Mouse (Mus musculus) fat pad, adult 2 months (tissue): ENCODE results near the gene Csf3r.

ENCODE experiments used
- DNase-seq: peaks from one replicate; pipeline ENCODE4 v3.0.0-alpha.2; 2011; ENCODE audit warnings: low read depth, low spot score; ENCODE audit errors: extremely low read depth

Gene Csf3r

GRCm38 (mm10) chr4:126057207-126058133 lies 33.1 kb downstream of the Csf3r start:
- DNase-seq: no peak

DNA sequence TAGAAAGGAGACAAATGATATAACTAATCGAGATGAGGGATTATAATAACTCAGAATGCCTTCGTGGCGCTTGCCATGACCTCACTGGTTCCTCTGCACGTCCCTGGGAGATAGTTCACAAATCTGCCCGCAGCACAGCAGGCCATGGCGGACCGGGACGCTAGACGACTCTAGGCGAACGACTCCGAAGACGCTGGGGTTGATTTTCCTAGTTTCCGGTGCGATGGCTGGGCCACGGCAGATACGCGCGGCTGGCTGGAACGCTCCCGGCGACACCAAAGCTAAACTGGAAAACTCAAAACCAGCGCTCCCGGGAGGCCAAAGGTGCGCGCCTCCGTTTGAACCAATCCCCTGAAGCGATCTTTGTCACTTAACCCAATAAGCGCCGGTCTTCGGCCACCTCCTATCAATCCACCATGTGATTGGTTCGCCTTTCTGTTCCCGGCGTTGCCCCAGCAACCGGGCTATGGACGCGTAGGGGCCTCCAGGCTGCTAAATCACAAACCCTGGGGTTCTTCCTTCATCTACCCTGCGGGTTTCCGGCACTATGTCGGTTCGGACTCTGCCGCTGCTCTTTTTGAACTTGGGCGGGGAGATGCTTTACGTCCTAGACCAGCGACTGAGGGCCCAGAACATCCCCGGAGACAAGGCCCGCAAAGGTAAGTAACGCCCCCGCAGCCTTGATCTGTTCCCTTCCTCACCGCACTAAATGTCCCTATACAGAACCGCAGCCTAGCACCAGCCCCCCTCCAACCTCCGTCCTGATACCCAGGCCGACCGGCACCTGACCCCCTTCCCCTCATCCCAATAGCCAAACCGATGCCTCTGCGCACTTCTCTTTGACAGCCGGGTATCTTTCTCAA lies 34.0 kb downstream of the Csf3r start, which contains the start of gene Oscp1:
Oscp1 (plus strand) TSS at position 432 of the 863 bp plus-strand sequence.
- DNase-seq: no peak

DNA sequence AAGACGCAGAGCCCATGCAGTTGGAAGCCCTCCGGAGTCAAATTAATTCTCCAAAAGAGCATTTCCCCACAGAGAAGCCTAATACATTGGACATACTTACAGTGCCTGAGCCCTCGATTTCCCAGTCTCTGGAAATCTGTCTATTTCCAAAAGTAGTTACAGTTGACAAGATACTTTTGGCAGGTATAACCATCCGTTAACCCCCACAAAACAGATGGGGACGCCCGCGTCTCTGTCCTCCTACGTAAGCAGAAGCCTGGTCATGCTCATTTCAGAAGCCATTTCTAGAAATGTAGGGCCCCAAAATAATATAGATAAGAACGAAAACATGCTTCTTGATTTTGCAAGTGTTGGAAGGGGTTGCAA lies 34.6 kb downstream of the Csf3r start:
- DNase-seq: no peak

- DNase-seq: no peak
Measured at GRCm38 (mm10) chr4:126062856-126063255, 38.5 kb downstream of the Csf3r start.

GRCm38 (mm10) chr4:126065241-126065640 lies 40.9 kb downstream of the Csf3r start:
- DNase-seq: peak; percentile 56

DNA sequence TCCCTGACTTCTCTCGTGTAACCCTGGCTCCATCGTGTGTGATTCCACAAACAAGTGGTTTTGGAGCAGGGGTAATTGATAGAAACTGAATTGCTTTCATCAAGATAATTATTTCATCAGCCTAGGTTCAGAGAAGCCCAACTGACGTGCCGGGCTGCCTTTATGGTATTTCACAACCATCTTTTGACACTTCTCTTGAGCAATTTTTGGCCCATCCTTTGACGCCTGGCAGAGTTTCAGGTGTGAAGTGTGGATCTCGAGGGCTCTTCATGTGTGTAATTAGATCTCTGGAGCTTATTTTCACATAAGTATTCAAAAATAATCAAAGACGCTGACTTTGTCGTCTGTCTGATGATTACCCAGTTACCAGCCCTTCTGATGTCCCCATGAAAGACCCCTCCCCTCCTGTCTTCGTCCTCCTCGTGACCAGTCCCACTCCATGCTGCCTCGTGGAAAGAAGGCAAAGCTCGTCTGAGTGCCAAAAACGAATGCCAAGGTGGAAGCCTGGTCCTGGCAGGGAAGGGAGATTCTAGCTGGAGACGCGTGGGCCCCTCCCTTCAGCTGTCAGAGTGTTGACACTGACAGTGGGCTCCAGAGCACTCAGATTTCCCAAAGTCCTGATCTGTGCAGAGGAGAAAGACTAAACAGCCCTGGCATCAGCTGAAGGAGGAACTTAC lies 43.2 kb downstream of the Csf3r start:
- DNase-seq: peak; percentile 70

DNA sequence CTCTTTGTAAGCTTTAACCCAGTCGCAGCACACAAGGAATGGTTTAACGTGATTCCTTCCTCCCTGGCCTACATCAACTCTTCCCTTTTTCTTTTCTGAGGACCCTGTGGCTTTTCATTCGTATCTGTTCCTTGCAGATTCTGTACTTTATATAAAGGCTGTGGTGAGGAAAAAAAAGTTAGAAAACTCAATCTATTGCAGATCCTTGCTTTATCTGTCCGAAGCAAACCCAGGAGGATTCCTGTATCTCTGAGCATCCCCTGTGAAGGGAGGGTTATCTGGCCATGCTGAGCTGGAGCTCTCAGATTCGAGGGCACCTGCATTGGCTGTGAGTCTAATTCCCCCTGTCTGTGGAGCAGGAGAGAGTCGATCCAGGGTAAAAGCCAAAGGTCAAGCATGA lies 44.5 kb downstream of the Csf3r start:
- DNase-seq: no peak

GRCm38 (mm10) chr4:126077833-126078232 lies 53.5 kb downstream of the Csf3r start:
- DNase-seq: no peak

DNA sequence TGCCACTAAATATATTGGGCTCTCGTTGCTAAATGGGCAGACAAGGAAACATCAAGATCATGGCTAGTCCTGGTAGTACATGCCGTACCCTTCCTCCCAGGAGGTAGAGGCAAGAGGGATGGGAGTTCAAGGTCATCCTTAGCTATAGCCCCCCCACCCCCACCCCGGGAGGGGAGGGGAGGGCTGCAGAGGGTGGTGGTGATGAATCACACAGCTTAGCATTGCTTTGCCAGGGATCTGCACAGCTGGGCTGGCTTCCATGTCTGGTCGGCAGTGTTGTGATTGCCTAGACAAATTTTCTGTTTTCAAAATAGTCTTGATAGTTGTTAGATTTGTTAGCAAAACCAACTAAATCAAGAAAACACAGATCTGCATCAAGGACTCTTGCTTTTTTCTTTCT lies 54.9 kb downstream of the Csf3r start:
- no peak for DNase-seq

DNA sequence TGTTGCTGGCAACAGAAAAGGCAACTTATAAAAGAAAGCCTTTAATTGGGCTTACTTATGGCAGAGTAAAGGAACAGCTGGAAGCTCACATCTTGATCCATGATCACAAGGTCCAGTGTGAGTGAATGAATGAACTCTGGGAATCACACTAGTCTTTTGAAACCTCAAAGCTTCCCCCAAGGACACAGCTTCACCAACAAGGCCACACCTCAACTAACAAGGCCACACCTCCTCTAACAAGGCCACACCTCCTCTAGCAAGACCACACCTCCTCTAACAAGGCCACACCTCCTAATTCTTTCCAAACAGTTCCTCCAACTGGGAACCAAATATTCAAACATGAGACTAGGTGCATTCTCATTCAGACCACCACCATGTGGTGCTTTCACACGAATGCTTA lies 57.3 kb downstream of the Csf3r start:
- no peak for DNase-seq

- no peak for DNase-seq
Measured at GRCm38 (mm10) chr4:126083021-126083420, 58.7 kb downstream of the Csf3r start.

- DNase-seq: peak; percentile 87
Measured at GRCm38 (mm10) chr4:126084382-126084781, 60.0 kb downstream of the Csf3r start.

GRCm38 (mm10) chr4:126085996-126086576 lies 61.7 kb downstream of the Csf3r start:
- DNase-seq: no peak

DNA sequence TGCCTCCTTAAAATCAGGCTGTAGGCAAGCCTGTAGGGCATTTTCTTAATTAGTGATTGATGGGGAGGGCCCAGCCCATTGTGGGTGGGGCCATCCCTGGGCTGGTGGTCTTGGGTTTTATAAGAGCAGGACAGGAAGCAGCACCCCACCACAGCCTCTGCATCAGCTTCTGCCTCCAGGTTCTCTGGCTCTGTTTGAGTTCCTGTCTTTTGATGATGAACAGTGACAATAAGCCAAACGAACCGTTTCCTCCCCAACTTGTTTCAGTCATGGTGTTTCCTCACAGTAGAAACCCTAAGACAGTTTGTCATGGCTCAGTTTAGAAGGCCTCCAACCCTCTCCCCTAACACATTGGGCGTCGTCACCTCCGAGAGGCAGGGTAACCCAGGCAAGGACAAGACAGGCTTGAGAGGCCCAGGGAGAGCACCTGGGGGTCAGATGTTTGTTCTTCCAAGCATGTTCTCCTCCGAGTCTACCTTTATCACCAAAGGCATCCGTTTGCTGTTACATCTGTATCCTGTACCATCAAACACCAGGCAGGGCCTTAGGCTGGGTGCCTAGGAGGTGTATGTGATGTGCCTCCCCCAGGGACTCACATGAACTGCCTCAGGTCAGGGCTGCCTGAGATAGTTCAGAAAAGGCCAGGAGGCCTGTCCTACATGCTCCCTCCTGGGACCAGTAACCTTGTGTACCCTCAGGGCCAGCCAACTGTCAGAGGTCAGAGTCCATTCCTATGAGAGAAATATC lies 65.9 kb downstream of the Csf3r start:
- no peak for DNase-seq

GRCm38 (mm10) chr4:126090848-126091124 lies 66.4 kb downstream of the Csf3r start:
- no peak for DNase-seq

GRCm38 (mm10) chr4:126091873-126092272 lies 67.5 kb downstream of the Csf3r start:
- no peak for DNase-seq
